Mouse (Mus musculus) right cerebral cortex, postnatal 14 days (tissue): ENCODE results near the gene Ccdc12.

Experiments used
- DNase-seq: peaks from one replicate; pipeline ENCODE4 v3.0.0; 2022

Gene Ccdc12

GRCm38 (mm10) chr9:110745752-110746151, 89.4 kb downstream of the Ccdc12 start:
- DNase-seq, result no peak

GRCm38 (mm10) chr9:110746238-110746637, 89.9 kb downstream of the Ccdc12 start:
- no peak for DNase-seq

- no peak for DNase-seq
Observed at GRCm38 (mm10) chr9:110746961-110747360, 90.7 kb downstream of the Ccdc12 start, which contains the start of gene Pth1r. Gene Pth1r, minus strand, starts transcription at chr9:110747145.

GRCm38 (mm10) chr9:110748451-110748850, 92.1 kb downstream of the Ccdc12 start:
- no peak for DNase-seq

GRCm38 (mm10) chr9:110750404-110751187, 94.3 kb downstream of the Ccdc12 start:
- DNase-seq, result no peak

- no peak for DNase-seq
Observed at GRCm38 (mm10) chr9:110751412-110751811, 95.1 kb downstream of the Ccdc12 start.

GRCm38 (mm10) chr9:110752917-110753435, 96.7 kb downstream of the Ccdc12 start:
- DNase-seq, result no peak

GRCm38 (mm10) chr9:110753773-110754172, 97.5 kb downstream of the Ccdc12 start:
- no peak for DNase-seq

GRCm38 (mm10) chr9:110757816-110758215, 101.5 kb downstream of the Ccdc12 start:
- no peak for DNase-seq

GRCm38 (mm10) chr9:110758605-110759004, 102.3 kb downstream of the Ccdc12 start:
- peak; percentile 42 for DNase-seq

- peak; percentile 55 for DNase-seq
Observed at GRCm38 (mm10) chr9:110759265-110759664, 103.0 kb downstream of the Ccdc12 start.

- DNase-seq, result no peak
Observed at GRCm38 (mm10) chr9:110760886-110761285, 104.6 kb downstream of the Ccdc12 start.
